Mouse (Mus musculus) forebrain, embryonic 10.5 days (tissue): ENCODE measurements around the gene Rbfox3. TPM values are rescaled to one million over a fixed set of nuclear protein-coding genes. Genes with fewer than 3 reads are reported as not detected.

Source experiments
- DNase-seq: peaks from one replicate; pipeline ENCODE4 v3.0.0-alpha.2; 2017; ENCODE audit warnings: low spot score; ENCODE audit errors: extremely low spot score
- H3K27ac ChIP-seq: fragments of 300-500 bp; sonication (generic); 2 replicates; pipeline ENCODE4 v1.5.1; 2016; ENCODE audit warnings: mild to moderate bottlenecking
- H3K27me3 ChIP-seq: fragments of 300-500 bp; sonication (generic); 2 replicates; pipeline ENCODE4 v1.6.1; 2016; ENCODE audit warnings: mild to moderate bottlenecking; ENCODE audit not compliant: poor library complexity, severe bottlenecking
- H3K36me3 ChIP-seq: fragments of 300-500 bp; sonication (generic); replicated peaks from 2 replicates; pipeline ENCODE4 v1.6.1; 2016; ENCODE audit warnings: mild to moderate bottlenecking, moderate library complexity
- H3K4me1 ChIP-seq: fragments of 300-500 bp; sonication (generic); 2 replicates; pipeline ENCODE4 v1.6.1; 2016
- H3K4me3 ChIP-seq: fragments of 300-500 bp; sonication (generic); 2 replicates; pipeline ENCODE4 v1.5.1; 2016; ENCODE audit warnings: mild to moderate bottlenecking, moderate library complexity
- H3K9me3 ChIP-seq: fragments of 300-500 bp; sonication (generic); 2 replicates; pipeline ENCODE4 v1.6.1; 2016; ENCODE audit warnings: mild to moderate bottlenecking, moderate library complexity
- WGBS: fragments of 180-500 bp; shearing (Covaris S2); methylation state at CpG from one replicate; pipeline ENCODE4 v1.1.7; 2016; 5-methylcytosine and 5-hydroxymethylcytosine counted together
- polyA plus RNA-seq: library from polyadenylated mRNA; unstranded; fragments of >200 nt; fragmentation: Nextera tagmentation; extraction: Ambion mirVana; gene quantifications from 2 replicates; pipeline ENCODE4 v1.2.1, GENCODE M21; 2016

The Rbfox3 gene
- polyA plus RNA-seq, 1 experiment from 2014 or later = 2.6 TPM

GRCm38 (mm10) chr11:118825280-118826094 lies 85.9 kb downstream of the Rbfox3 start:
- 69% methylated on average over 25 of the region's 25 CpGs for WGBS
- DNase-seq = no peak
- Histone ChIP-seq H3K4me1 (peaks cover 8% of the 10 kb centered on the region), H3K36me3 (no peaks in the 10 kb centered on the region), H3K4me3 (no peak overlapping the region), H3K9me3 (no peaks in the 10 kb centered on the region), H3K27me3 (no peaks in the 10 kb centered on the region), H3K27ac (no peak overlapping the region)

- WGBS = 76% methylated on average over 2 of the region's 2 CpGs
- no peak for DNase-seq
- Histone ChIP-seq H3K9me3 (no peaks in the 10 kb centered on the region), H3K36me3 (no peaks in the 10 kb centered on the region), H3K4me1 (peaks cover 8% of the 10 kb centered on the region), H3K27ac (no peak overlapping the region), H3K27me3 (no peaks in the 10 kb centered on the region), H3K4me3 (no peak overlapping the region)
Measured at GRCm38 (mm10) chr11:118821353-118821752, 90.0 kb downstream of the Rbfox3 start.

GRCm38 (mm10) chr11:118818528-118818927 lies 92.9 kb downstream of the Rbfox3 start:
- WGBS = 96% methylated on average over 8 of the region's 8 CpGs
- Histone ChIP-seq H3K27me3 (no peaks in the 10 kb centered on the region), H3K9me3 (no peaks in the 10 kb centered on the region), H3K4me3 (no peak overlapping the region), H3K27ac (no peak overlapping the region), H3K36me3 (no peaks in the 10 kb centered on the region), H3K4me1 (no peaks in the 10 kb centered on the region)
- DNase-seq = no peak

- H3K27me3 ChIP-seq = no peaks in the 10 kb centered on the region
- no peak for DNase-seq
- H3K36me3 ChIP-seq = no peaks in the 10 kb centered on the region
- H3K9me3 ChIP-seq = no peaks in the 10 kb centered on the region
- 79% methylated on average over 5 of the region's 5 CpGs for WGBS
- H3K27ac ChIP-seq = no peak overlapping the region
- no peaks in the 10 kb centered on the region for H3K4me1 ChIP-seq
- no peak overlapping the region for H3K4me3 ChIP-seq
Measured at GRCm38 (mm10) chr11:118815118-118815517, 96.3 kb downstream of the Rbfox3 start.

GRCm38 (mm10) chr11:118813942-118814341 lies 97.5 kb downstream of the Rbfox3 start:
- no peaks in the 10 kb centered on the region for H3K27me3 ChIP-seq
- no peak overlapping the region for H3K27ac ChIP-seq
- WGBS = 83% methylated on average over 11 of the region's 11 CpGs
- no peaks in the 10 kb centered on the region for H3K36me3 ChIP-seq
- H3K4me1 ChIP-seq = 0 out of 2 replicates have a peak, but pooled peaks cover 3% of the 10 kb centered on the region
- H3K9me3 ChIP-seq = no peaks in the 10 kb centered on the region
- H3K4me3 ChIP-seq = no peak overlapping the region
- DNase-seq = no peak

GRCm38 (mm10) chr11:118811404-118811803 lies 100.0 kb downstream of the Rbfox3 start:
- Histone ChIP-seq H3K36me3 (no peaks in the 10 kb centered on the region), H3K27ac (no peak overlapping the region), H3K27me3 (no peaks in the 10 kb centered on the region), H3K4me3 (no peak overlapping the region), H3K4me1 (peaks cover 11% of the 10 kb centered on the region), H3K9me3 (no peaks in the 10 kb centered on the region)
- DNase-seq = no peak
- 96% methylated on average over 7 of the region's 7 CpGs for WGBS

GRCm38 (mm10) chr11:118807511-118807910 lies 103.9 kb downstream of the Rbfox3 start:
- Histone ChIP-seq H3K4me1 (peaks cover 11% of the 10 kb centered on the region), H3K4me3 (no peak overlapping the region), H3K9me3 (no peaks in the 10 kb centered on the region), H3K27ac (0 out of 2 replicates have a peak overlapping the region, but pooled peaks have one; percentile 16), H3K27me3 (no peaks in the 10 kb centered on the region), H3K36me3 (no peaks in the 10 kb centered on the region)
- 87% methylated on average over 15 of the region's 15 CpGs for WGBS
- DNase-seq = no peak

- H3K4me1 ChIP-seq = peaks cover 34% of the 10 kb centered on the region
- H3K27me3 ChIP-seq = no peaks in the 10 kb centered on the region
- H3K9me3 ChIP-seq = no peaks in the 10 kb centered on the region
- peak overlapping the region; percentile 80 for H3K27ac ChIP-seq
- no peak for DNase-seq
- H3K36me3 ChIP-seq = no peaks in the 10 kb centered on the region
- H3K4me3 ChIP-seq = no peak overlapping the region
- WGBS = 80% methylated on average over 8 of the region's 8 CpGs
Measured at GRCm38 (mm10) chr11:118794856-118795602, 116.4 kb downstream of the Rbfox3 start.

- 86% methylated on average over 16 of the region's 16 CpGs for WGBS
- Histone ChIP-seq H3K9me3 (no peaks in the 10 kb centered on the region), H3K4me1 (peaks cover 34% of the 10 kb centered on the region), H3K4me3 (no peak overlapping the region), H3K27ac (peak overlapping the region; percentile 80), H3K36me3 (no peaks in the 10 kb centered on the region), H3K27me3 (no peaks in the 10 kb centered on the region)
- DNase-seq = no peak
Measured at GRCm38 (mm10) chr11:118793639-118794021, 117.8 kb downstream of the Rbfox3 start.

GRCm38 (mm10) chr11:118792916-118793638 lies 118.3 kb downstream of the Rbfox3 start:
- 81% methylated on average over 10 of the region's 10 CpGs for WGBS
- peak overlapping the region; percentile 80 for H3K27ac ChIP-seq
- H3K27me3 ChIP-seq = no peaks in the 10 kb centered on the region
- no peaks in the 10 kb centered on the region for H3K9me3 ChIP-seq
- no peak for DNase-seq
- H3K36me3 ChIP-seq = no peaks in the 10 kb centered on the region
- peaks cover 34% of the 10 kb centered on the region for H3K4me1 ChIP-seq
- no peak overlapping the region for H3K4me3 ChIP-seq

GRCm38 (mm10) chr11:118792163-118792915 lies 119.1 kb downstream of the Rbfox3 start:
- peaks cover 34% of the 10 kb centered on the region for H3K4me1 ChIP-seq
- no peak for DNase-seq
- 83% methylated on average over 9 of the region's 9 CpGs for WGBS
- peak overlapping the region; percentile 80 for H3K27ac ChIP-seq
- H3K27me3 ChIP-seq = no peaks in the 10 kb centered on the region
- no peak overlapping the region for H3K4me3 ChIP-seq
- peaks cover 5% of the 10 kb centered on the region; the same call in 1 of the 2 replicates for H3K9me3 ChIP-seq
- H3K36me3 ChIP-seq = no peaks in the 10 kb centered on the region

GRCm38 (mm10) chr11:118791391-118791790 lies 120.0 kb downstream of the Rbfox3 start:
- H3K36me3 ChIP-seq = no peaks in the 10 kb centered on the region
- peaks cover 34% of the 10 kb centered on the region for H3K4me1 ChIP-seq

More at GRCm38 (mm10) chr11:118791391-118791790, 120.0 kb downstream of the Rbfox3 start:
- Histone ChIP-seq H3K4me3 (no peak overlapping the region), H3K9me3 (peaks cover 6% of the 10 kb centered on the region; the same call in 1 of the 2 replicates), H3K27me3 (no peaks in the 10 kb centered on the region), H3K27ac (peak overlapping the region; percentile 80; the same call in 1 of the 2 replicates)
- 80% methylated on average over 6 of the region's 6 CpGs for WGBS
- no peak for DNase-seq
